Mouse (Mus musculus): ENCODE results near the gene Rgs7.

- TF ChIP-seq POLR2A (IDR thresholded peaks at IDR 0.05; ENCODE audit: insufficient read length, low read depth) (no peak), CEBPB (IDR thresholded peaks at IDR 0.05; ENCODE audit: insufficient read depth, poor library complexity, severe bottlenecking) (no peak), TCF12 (IDR thresholded peaks at IDR 0.05; ENCODE audit: insufficient read depth, poor library complexity, severe bottlenecking) (no peak), USF1 (IDR thresholded peaks at IDR 0.05; ENCODE audit: low read depth) (no peak), E2F4 (IDR thresholded peaks at IDR 0.05; ENCODE audit: insufficient read depth) (no peak), MYOD1 (IDR thresholded peaks at IDR 0.05; ENCODE audit: control insufficient read depth in 1 of 3, insufficient read length in 2 of 3, low read depth in 2 of 3) (no peak)
Measured at GRCm38 (mm10) chr1:175492683-175493043, 363 bp upstream of the Rgs7 start.
